Mouse (Mus musculus): ENCODE measurements around the gene B4galt3.

DNA sequence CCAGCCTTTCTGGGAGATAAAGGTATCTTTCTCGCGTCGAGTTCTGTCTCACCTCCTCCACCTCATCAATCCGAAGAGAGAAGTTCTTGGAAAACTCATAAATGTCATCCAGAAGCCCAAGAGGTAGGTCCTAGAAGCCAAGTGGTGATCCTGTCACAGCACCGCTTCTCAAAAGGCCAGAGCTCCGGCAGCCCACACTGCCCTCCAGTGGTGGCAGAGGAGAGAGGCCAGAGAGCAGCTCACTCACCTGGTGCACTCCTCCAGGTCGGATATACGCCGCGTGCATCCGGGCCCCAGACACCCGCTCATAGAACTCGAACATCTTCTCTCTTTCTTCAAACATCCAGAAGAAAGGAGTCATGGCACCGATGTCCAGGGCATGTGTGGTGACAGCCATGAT is 31.7 kb upstream of the B4galt3 start:
- TF ChIP-seq GATA1 (IDR thresholded peaks at IDR 0.05; ENCODE audit: low read length) (no peak), TAL1 (IDR thresholded peaks at IDR 0.05; ENCODE audit: low read length) (no peak)

Measured in erythroblast, embryonic 14.5 days (primary cell).